ENCODE assay signal across 19 mouse cellular contexts in the genomic region with DNA sequence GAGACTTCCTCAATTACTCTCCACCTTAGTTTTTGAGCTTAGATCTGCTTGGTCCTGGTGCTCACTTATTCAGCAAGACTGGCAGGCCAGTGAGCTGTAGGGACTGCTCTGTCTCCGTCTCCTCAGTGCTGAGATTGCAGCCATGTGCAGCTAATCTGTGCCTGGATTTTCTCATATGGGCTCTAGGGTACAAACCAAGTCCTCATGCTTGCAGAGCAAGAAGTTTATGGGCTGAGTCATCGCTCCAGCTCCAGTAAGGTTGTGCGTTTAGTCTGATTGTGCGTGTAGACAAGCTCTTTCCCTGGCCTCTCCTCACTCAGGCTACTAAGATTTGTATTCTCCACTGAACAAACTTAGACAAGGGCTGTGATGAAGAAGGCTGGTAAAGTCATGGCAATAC. TPM values are rescaled to one million over a fixed set of nuclear protein-coding genes. Genes with fewer than 3 reads are reported as not detected.
"Had no signal": no experiment of that assay in that cellular context is flagged by ENCODE, and none has a peak within 500 bp of the region (broad histone marks: within the 10 kb centered on the region; RNA-seq: fewer than 3 reads in every experiment).

No protein-coding gene starts in this region.

- H3K36me3 ChIP-seq: limb, embryonic 13.5 days; liver, embryonic 15.5 days; midbrain, embryonic 12.5 days; neural tube, embryonic 13.5 days had no signal

- H3K9ac ChIP-seq: limb, embryonic 13.5 days; liver, embryonic 15.5 days; lung, embryonic 14.5 days; midbrain, embryonic 12.5 days; neural tube, embryonic 13.5 days had no signal

- ATAC-seq: intestine, postnatal 0 days; midbrain, embryonic 16.5 days had no signal

- H3K4me1 ChIP-seq: limb, embryonic 13.5 days; megakaryocyte, embryonic 14.5 days; midbrain, embryonic 12.5 days; neural tube, embryonic 13.5 days had no signal

- H3K27me3 ChIP-seq: limb, embryonic 13.5 days; liver, embryonic 15.5 days; megakaryocyte, embryonic 14.5 days; midbrain, embryonic 12.5 days; neural tube, embryonic 13.5 days had no signal

- H3K4me2 ChIP-seq: limb, embryonic 13.5 days; liver, embryonic 11.5 days; liver, embryonic 15.5 days; lung, embryonic 14.5 days; midbrain, embryonic 12.5 days; neural tube, embryonic 13.5 days had no signal

- H3K4me3 ChIP-seq: layer of hippocampus, adult 2 months; limb, embryonic 13.5 days; liver, embryonic 15.5 days; megakaryocyte, embryonic 14.5 days; midbrain, embryonic 12.5 days; neural tube, embryonic 13.5 days had no signal

- H3K27ac ChIP-seq: kidney, postnatal 0 days; layer of hippocampus, adult 2 months; limb, embryonic 13.5 days; liver, embryonic 15.5 days; macrophage; midbrain, embryonic 12.5 days; neural tube, embryonic 13.5 days had no signal

- H3K9me3 ChIP-seq: limb, embryonic 13.5 days; liver, embryonic 15.5 days; megakaryocyte, embryonic 14.5 days; midbrain, embryonic 12.5 days; neural tube, embryonic 13.5 days had no signal

- DNase-seq: kidney, adult 9 months; kidney, postnatal 4 days; left cerebral cortex, postnatal 4 days; lung, embryonic 14.5 days; lung, postnatal 14 days; right cerebral cortex, postnatal 14 days; thymus, postnatal 4 days had no signal

RNA-seq across cellular contexts. Expression of a gene that starts 43.5 kb away (rescaled TPM):
- polyA plus RNA-seq: limb, embryonic 13.5 days; lung, embryonic 14.5 days; macrophage; midbrain, embryonic 12.5 days; midbrain, embryonic 16.5 days; neural tube, embryonic 13.5 days; small intestine, adult 2 months had no signal
